Mouse (Mus musculus) kidney, adult 8-10 months (tissue): ENCODE data around the gene Dusp16.

ENCODE experiments used
- DNase-seq, 2 experiments: peaks; one replicate each; pipeline ENCODE4 v3.0.0; 2022

Dusp16 gene

DNA sequence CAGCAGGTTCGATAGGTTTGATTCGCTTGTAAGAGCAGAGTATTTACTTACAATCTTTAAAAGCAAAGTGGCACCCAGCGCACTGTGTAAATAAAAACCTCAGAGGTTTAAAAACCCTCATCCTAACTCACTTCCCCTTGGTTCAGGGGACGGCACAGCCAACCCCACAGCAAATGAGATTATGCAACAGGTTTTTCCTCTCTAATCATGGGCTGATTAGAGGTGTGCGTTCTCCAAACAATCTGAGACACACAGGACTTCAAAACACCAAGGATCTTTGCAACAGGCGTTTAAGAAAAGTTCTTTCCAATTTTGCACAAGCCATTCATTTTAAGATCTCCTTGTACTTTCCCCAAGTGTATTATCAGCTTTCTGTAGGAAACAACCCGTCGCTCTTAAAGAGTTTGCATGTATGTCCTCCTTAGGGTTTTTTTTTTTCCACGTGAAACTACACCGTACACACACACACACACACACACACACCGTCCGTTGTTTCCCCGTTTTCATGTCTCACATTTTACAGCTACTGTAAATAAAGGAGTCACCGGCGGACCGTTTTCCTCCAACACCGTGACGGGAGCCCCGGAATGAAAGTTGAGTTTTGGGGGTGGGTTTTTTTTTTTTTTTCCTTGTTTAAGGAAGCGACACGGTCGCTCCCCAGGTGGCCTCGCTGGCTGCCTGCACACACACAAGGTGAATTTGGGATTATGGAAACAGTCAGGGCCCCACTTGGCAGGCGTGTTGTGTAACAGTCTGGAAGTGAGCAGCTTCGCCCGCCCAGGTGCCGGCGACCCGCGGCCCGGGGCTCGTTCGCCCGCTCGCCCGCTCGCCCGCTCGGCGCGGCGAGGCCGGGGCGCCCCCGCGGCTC, 940 bp downstream of the Dusp16 start:
- DNase-seq = peak; percentile 42 to 48

DNA sequence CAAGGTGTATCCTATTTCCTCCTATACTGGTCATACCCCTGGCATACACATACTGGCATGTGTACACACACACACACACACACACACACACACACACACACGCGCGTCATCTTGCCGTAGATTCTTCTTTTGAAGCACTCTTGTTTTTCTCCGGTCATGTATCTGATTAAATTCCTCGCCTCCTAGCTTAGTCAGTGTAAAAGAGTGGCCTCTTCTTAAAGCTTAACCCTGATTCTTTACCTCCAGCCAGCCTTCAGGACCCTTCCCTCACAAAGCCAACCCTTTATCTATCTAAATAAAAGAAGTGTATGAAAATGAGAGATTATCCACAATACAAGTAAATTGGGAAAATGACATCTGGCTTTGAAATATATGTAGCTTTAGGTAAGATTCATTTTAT, 3.3 kb downstream of the Dusp16 start:
- DNase-seq = no peak

DNA sequence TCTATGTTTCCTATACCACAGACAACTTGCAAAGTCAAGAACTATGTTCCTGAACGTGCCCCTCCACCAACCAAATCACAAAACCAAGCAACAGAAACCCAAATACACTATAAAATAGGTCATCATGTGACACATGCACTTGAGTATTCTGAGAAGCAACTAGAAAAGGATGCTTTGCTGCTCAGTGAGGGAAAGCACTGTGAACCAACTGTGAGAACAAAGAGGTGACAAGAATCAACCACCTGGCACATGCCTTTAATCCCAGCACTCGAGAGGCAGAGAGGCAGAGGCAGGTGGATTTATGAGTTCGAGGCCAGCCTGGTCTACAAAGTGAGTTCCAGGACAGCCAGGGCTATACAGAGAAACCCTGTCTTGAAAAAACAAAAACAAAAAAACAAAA, 6.0 kb downstream of the Dusp16 start:
- DNase-seq = no peak

DNA sequence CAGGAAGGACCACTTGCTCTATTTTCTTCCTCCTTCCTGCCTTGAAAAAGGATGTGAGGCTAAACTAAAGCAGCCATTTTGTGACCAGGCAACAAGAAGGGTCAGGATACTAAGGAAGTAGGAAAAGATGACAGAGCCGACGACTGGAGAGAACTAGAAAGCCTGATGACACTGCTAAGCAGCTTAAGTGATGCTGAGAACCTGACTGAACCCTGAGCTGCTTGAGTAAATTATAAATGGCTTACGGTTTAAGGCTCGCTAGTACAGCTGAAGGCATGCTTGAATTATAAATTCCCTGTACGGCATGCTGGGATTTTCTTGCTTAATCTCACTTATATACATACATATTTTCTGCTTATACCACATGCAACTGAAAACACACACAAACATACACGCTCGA, 9.5 kb downstream of the Dusp16 start:
- no peak for DNase-seq

GRCm38 (mm10) chr6:134781494-134781913, 10.9 kb downstream of the Dusp16 start:
- no peak for DNase-seq

GRCm38 (mm10) chr6:134780024-134780423, 12.4 kb downstream of the Dusp16 start:
- no peak for DNase-seq

DNA sequence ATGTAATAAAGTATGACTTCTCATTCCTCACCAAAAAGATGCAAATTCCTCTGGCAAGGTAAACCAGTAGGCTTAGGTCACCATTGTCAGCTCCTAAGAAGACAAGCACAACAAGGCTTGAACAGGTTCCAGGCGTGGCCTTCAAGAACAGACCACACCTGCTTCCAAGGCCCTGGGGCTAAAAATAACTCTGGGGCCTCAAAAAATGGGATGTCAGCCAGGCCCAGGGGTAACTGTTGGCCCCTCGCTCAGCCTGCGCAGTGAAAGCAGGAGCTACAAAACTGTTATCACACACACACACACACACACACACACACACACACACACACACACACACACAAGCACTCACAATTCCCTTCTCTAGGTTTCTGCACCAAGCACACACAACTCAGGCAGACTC, 18.5 kb downstream of the Dusp16 start:
- peak in 1 of 2 experiments; percentile 18 for DNase-seq

GRCm38 (mm10) chr6:134773292-134773893, 19.0 kb downstream of the Dusp16 start:
- no peak for DNase-seq

DNA sequence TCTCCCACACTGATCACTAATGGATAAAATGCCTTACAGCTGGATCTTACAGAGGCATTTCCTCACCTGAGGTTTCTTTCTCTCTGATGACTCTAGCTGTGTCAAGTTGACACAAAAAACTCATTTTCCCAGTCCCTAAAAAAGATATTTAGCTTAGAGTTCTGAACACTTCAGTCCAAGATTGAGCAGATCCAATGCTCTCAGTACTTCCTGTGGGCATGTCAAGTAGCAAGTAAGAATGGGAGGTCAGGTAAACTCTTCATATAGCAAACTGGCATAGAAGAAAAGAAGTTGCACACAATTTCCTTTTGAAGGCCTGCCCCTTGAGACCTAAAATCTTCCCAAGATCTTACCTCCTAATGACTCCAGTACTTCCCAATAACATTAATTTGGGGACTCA, 22.1 kb downstream of the Dusp16 start:
- no peak for DNase-seq

DNA sequence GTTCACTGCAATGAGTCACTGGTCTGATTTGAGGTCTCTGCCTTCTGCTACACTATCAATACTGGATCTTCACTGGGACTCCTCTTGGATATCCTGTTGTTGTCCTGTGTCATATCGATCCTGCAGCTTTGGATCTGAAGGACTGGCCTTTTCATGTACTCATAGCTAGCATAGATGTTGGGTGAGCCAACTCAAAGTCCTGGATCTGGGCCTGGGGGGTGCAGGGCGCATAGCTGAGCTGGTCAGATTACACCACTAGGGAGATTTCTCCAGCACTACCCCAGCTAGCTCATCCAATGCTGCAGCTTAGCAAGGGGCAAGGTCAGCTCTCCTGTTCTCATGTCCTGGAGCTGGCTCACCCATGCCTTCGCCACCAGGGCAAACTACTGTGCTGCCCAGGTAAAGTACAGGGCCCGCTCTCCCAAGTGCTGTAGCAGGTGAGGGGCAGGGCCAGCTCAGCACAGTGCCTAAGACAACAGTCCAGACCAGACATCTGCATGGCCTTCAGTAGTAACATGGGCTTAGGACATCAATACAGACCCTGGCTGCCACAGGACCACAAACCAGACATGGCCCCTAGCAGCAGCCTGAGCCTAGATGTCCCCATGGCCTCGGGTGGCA, 27.9 kb downstream of the Dusp16 start:
- DNase-seq = no peak

- no peak for DNase-seq
These were observed 29.0 kb downstream of the Dusp16 start for GRCm38 (mm10) chr6:134763436-134763835.

- no peak for DNase-seq
These were observed 30.6 kb downstream of the Dusp16 start for GRCm38 (mm10) chr6:134761808-134762207.

DNA sequence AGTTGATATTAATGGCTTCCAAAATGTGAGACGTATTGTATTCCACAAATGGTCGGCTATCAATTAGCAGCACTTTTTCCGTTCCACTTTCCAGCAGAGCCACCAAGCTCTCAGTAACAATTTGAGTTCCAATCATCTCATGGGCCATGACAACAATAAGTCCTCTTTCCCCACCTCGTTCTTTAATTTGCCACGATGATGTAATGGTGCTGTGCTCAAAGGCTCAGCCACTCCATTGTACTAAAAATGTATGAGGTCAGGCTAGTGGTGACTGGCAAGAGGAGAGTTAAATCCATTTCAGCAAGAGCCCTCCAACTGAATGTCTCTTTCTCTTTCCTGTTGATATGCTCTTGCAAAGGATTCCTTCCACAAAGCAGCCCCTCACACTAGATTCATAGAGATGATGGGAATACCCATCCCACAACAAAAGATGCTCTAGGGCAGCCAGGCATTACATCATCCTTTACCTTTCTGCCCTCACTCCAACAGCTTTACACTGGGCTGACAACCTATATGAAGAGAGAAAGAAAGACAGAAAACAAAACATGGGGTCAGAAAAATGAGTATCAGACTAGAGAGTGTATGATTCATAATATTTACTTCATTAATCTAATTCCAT, 31.4 kb downstream of the Dusp16 start:
- no peak for DNase-seq

- DNase-seq = no peak
These were observed 36.4 kb downstream of the Dusp16 start for GRCm38 (mm10) chr6:134756058-134756457.

DNA sequence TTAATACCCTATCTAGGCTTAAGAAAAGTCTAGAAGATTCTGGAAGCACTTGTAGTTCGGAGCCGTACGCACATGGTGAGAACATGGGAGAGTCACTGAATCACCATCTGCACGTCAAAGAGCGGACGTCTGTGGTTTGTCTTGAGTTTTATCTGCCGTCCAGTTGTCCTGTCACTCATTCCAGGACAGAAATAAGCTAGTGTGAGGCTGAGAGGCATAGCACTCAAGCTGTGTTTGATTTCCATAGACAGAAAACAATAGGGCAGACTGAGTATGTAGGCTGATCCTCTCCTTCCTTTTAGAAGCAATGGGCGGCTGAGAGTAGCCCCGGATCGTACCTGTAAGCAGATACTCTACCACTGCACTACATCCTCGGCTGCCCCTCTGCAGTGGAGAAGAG, 38.6 kb downstream of the Dusp16 start:
- DNase-seq = no peak

GRCm38 (mm10) chr6:134753412-134753811, 39.0 kb downstream of the Dusp16 start:
- DNase-seq = no peak

- DNase-seq = no peak
These were observed 40.4 kb downstream of the Dusp16 start for GRCm38 (mm10) chr6:134751883-134752647.

DNA sequence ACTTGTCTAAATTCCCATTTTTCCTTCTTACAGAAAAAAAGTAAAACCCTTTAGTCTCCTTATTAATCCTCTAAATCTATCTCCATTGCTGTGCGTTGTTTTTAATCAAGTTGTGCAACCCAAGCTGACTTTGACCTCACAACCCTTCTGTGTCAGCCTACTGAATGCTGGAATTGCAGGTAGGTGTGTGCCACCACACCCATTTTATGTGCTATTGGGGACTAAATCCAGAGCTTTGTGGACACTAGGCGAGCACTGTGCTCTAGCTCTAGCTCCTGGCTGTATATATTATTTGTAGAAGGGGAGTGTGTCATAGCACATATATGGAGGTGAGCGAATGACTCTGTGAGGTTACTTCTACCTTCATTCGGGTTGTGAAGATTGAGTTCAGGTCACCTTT, 41.3 kb downstream of the Dusp16 start:
- no peak for DNase-seq

GRCm38 (mm10) chr6:134748126-134748525, 44.3 kb downstream of the Dusp16 start:
- no peak for DNase-seq

- DNase-seq = no peak
These were observed 46.5 kb downstream of the Dusp16 start for GRCm38 (mm10) chr6:134745876-134746275.

DNA sequence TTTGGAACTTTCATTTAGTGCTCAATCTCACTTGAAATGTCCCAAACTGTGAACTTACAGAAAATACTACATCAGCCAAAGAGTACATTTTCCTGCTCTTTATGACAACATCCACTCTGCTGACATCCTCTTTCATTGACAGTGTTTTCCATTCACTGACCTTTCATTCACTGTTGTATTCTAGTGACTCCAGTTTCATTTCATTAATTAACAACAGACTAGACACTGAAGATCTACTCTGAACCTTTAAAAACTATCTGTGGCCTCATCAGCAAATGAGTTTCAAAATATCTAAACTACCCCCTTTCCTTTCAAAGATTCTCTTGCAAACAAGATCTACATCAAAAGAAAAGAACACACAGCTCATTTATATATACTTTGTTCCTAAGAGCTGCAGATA, 48.9 kb downstream of the Dusp16 start:
- DNase-seq = no peak

DNA sequence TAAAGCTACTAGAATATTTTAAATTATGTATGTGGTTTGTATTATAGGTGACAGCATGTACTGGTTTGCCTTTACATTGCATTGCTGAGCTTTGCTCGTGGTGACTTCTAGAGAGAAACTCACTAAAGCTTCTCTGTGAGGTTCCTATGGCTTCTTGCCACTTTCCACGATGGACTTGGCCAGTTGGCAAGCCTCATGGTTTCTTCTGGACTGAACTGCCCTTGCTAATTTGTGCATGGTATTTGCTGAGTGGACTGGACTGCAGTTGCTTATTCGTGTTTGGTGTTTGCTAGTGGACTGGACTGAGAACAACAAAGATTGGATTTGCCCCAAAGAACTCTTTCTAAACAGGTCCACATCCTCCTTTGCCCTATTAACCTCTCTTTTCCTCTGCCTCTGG, 55.6 kb downstream of the Dusp16 start:
- DNase-seq = peak; percentile 71 to 78

- DNase-seq = no peak
These were observed 58.6 kb downstream of the Dusp16 start for GRCm38 (mm10) chr6:134733800-134734221.
